Mouse (Mus musculus) liver, embryonic 14.5 days (tissue): ENCODE measurements around the gene Srp54a.

Source experiments
- CTCF ChIP-seq: IDR thresholded peaks from 2 replicates; pipeline ENCODE4 v1.5.1; 2016; ENCODE audit warnings: antibody characterized with exemption, low read depth, control low read depth
- EP300 ChIP-seq: IDR thresholded peaks from 2 replicates; pipeline ENCODE4 v1.6.1; 2016; ENCODE audit warnings: antibody characterized with exemption, low read depth

GRCm38 (mm10) chr12:55041011-55041410 lies 39.1 kb upstream of the Srp54a start:
- no peak for TF ChIP-seq CTCF
- TF ChIP-seq EP300 = no peak
